Mouse (Mus musculus) E14TG2a.4 (cell line): Measurements from ENCODE around the gene Sh3yl1.

Source experiments
- CTCF ChIP-seq: conservative IDR thresholded peaks from 2 replicates; pipeline ENCODE4 v1.5.1; 2014; ENCODE audit warnings: low read length
- NANOG ChIP-seq: IDR thresholded peaks from 2 replicates; pipeline ENCODE4 v1.6.1; 2014; ENCODE audit warnings: borderline replicate concordance, low read length, mixed read lengths
- POU5F1 ChIP-seq: IDR thresholded peaks from 2 replicates; pipeline ENCODE4 v1.6.1; 2014; ENCODE audit warnings: low read length, borderline replicate concordance

DNA sequence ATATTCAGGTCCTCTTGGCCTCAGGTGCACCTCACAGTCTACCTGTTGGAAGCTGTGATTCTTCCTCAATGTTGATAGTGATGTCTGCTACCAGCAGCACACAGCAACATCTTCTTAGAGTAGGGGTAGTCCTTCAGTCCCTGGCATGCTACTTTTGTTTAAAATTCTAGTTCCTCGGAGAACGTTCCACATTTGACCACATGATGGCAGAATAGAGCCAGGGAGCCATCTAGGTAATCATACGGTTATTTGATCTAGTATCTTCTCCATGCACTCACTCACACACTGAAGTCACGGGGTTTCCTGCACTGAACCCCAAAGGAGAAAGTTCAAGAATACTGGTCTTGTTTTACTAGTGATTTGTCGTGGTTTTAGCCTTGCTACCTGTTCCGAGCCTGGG, 96.7 kb downstream of the Sh3yl1 start:
- TF ChIP-seq CTCF (peak; percentile 74), NANOG (no peak), POU5F1 (no peak)
